Mouse (Mus musculus) forebrain, embryonic 16.5 days (tissue): ENCODE results near the gene Ssna1. TPM values are rescaled to one million over a fixed set of nuclear protein-coding genes. Genes with fewer than 3 reads are reported as not detected.

Experiments
- ATAC-seq: fragments of 200-750 bp; cut with Nextera tagmentation; 2 replicates; pipeline ENCODE4 v1.8.0; 2017; ENCODE audit warnings: mild to moderate bottlenecking, moderate library complexity
- H3K27ac ChIP-seq: fragments of 300-500 bp; sonication (generic); 2 replicates; pipeline ENCODE4 v1.5.1; 2014; ENCODE audit warnings: low read length, control low read depth
- H3K27me3 ChIP-seq: fragments of 300-500 bp; sonication (generic); replicated peaks from 2 replicates; pipeline ENCODE4 v1.6.1; 2014; ENCODE audit warnings: low read length; ENCODE audit not compliant: control insufficient read depth, insufficient read depth
- H3K36me3 ChIP-seq: fragments of 300-500 bp; sonication (generic); 2 replicates; pipeline ENCODE4 v1.6.1; 2014; ENCODE audit not compliant: control insufficient read depth, insufficient read depth
- H3K4me1 ChIP-seq: fragments of 300-500 bp; sonication (generic); replicated peaks from 2 replicates; pipeline ENCODE4 v1.6.1; 2014; ENCODE audit warnings: low read length; ENCODE audit not compliant: control insufficient read depth, insufficient read depth
- H3K4me2 ChIP-seq: fragments of 300-500 bp; sonication (generic); 2 replicates; pipeline ENCODE4 v1.6.1; 2014; ENCODE audit warnings: mild to moderate bottlenecking, low read length, control low read depth
- H3K4me3 ChIP-seq: fragments of 300-500 bp; sonication (generic); replicated peaks from 2 replicates; pipeline ENCODE4 v1.5.1; 2014; ENCODE audit warnings: mild to moderate bottlenecking, low read length, control low read depth
- H3K9ac ChIP-seq: fragments of 300-500 bp; sonication (generic); replicated peaks from 2 replicates; pipeline ENCODE4 v1.6.1; 2014; ENCODE audit warnings: low read depth, low read length, control low read depth
- H3K9me3 ChIP-seq: fragments of 300-500 bp; sonication (generic); 2 replicates; pipeline ENCODE4 v1.6.1; 2016; ENCODE audit warnings: low read length; ENCODE audit not compliant: control insufficient read depth
- WGBS: fragments of 180-500 bp; shearing (Covaris S2); extraction: QIAGEN DNeasy Blood & Tissue Kit; methylation state at CpG from one replicate; pipeline ENCODE4 v1.1.7; 2014; 5-methylcytosine and 5-hydroxymethylcytosine counted together
- polyA plus RNA-seq: library from polyadenylated mRNA; unstranded; fragments of >200 nt; fragmentation: Nextera tagmentation; extraction: Ambion mirVana; gene quantifications from 2 replicates; pipeline ENCODE4 v1.2.1, GENCODE M21; 2015

Gene Ssna1
- polyA plus RNA-seq, 1 experiment from 2014 or later = 204 TPM

GRCm38 (mm10) chr2:25291184-25292053, 19.2 kb upstream of the Ssna1 start:
- 4% methylated on average over 32 of the region's 32 CpGs for WGBS
- Histone ChIP-seq H3K27ac (no peak overlapping the region), H3K4me1 (peaks cover 28% of the 10 kb centered on the region), H3K9me3 (no peaks in the 10 kb centered on the region), H3K9ac (no peak overlapping the region), H3K4me3 (peak overlapping the region; percentile 25), H3K27me3 (peaks cover 52% of the 10 kb centered on the region), H3K36me3 (no peaks in the 10 kb centered on the region), H3K4me2 (peak overlapping the region; percentile 49)
- no peak for ATAC-seq

- Histone ChIP-seq H3K9ac (peak overlapping the region; percentile 31; the same call in 1 of the 2 replicates), H3K27me3 (peaks cover 52% of the 10 kb centered on the region), H3K4me3 (peak overlapping the region; percentile 25), H3K36me3 (peaks cover 4% of the 10 kb centered on the region; the same call in 1 of the 2 replicates), H3K9me3 (no peaks in the 10 kb centered on the region), H3K4me1 (peaks cover 28% of the 10 kb centered on the region), H3K4me2 (peak overlapping the region; percentile 49), H3K27ac (no peak overlapping the region)
- 2% methylated on average over 18 of the region's 18 CpGs for WGBS
- peak; percentile 31; the same call in 1 of the 2 replicates for ATAC-seq
Measured at GRCm38 (mm10) chr2:25290816-25291130, 18.5 kb upstream of the Ssna1 start.

- H3K9ac ChIP-seq = peak overlapping the region; percentile 35; the same call in 1 of the 2 replicates
- 2% methylated on average over 54 of the region's 54 CpGs for WGBS
- H3K4me1 ChIP-seq = peaks cover 28% of the 10 kb centered on the region
- peaks cover 7% of the 10 kb centered on the region; the same call in 1 of the 2 replicates for H3K36me3 ChIP-seq
- ATAC-seq = peak; percentile 38; the same call in 1 of the 2 replicates
- peak overlapping the region; percentile 49 for H3K4me2 ChIP-seq
- H3K27ac ChIP-seq = no peak overlapping the region
- H3K9me3 ChIP-seq = no peaks in the 10 kb centered on the region
- peak overlapping the region; percentile 25 for H3K4me3 ChIP-seq
- H3K27me3 ChIP-seq = peaks cover 52% of the 10 kb centered on the region
Measured at GRCm38 (mm10) chr2:25290101-25290815, 18.0 kb upstream of the Ssna1 start.

- peak within 1 kb of the TSS; percentile 49 for H3K4me2 ChIP-seq
- peaks cover 49% of the 10 kb centered on the region for H3K27me3 ChIP-seq
- peak within 1 kb of the TSS; percentile 35; the same call in 1 of the 2 replicates for H3K9ac ChIP-seq
- peaks cover 28% of the 10 kb centered on the region for H3K4me1 ChIP-seq
- WGBS = 10% methylated on average over 11 of the region's 11 CpGs
- H3K27ac ChIP-seq = no peak within 1 kb of the TSS
- H3K36me3 ChIP-seq = peaks cover 9% of the 10 kb centered on the region; the same call in 1 of the 2 replicates
- no peaks in the 10 kb centered on the region for H3K9me3 ChIP-seq
- peak within 1 kb of the TSS; percentile 25 for H3K4me3 ChIP-seq
- ATAC-seq = no peak
Measured at GRCm38 (mm10) chr2:25289651-25290050, 17.4 kb upstream of the Ssna1 start, which contains the start of gene Lrrc26. Lrrc26 (plus strand) TSS chr2:25289915.

GRCm38 (mm10) chr2:25288734-25289345, 16.6 kb upstream of the Ssna1 start:
- Histone ChIP-seq H3K27ac (no peak overlapping the region), H3K36me3 (peaks cover 13% of the 10 kb centered on the region; the same call in 1 of the 2 replicates), H3K4me2 (no peak overlapping the region), H3K4me1 (peaks cover 28% of the 10 kb centered on the region), H3K9ac (no peak overlapping the region), H3K4me3 (no peak overlapping the region), H3K27me3 (peaks cover 49% of the 10 kb centered on the region), H3K9me3 (no peaks in the 10 kb centered on the region)
- WGBS = 79% methylated on average over 7 of the region's 7 CpGs
- ATAC-seq = no peak

- 73% methylated on average over 6 of the region's 6 CpGs for WGBS
- Histone ChIP-seq H3K27me3 (peaks cover 48% of the 10 kb centered on the region), H3K9me3 (no peaks in the 10 kb centered on the region)
Measured at GRCm38 (mm10) chr2:25287927-25288649, 15.8 kb upstream of the Ssna1 start, which contains the start of gene Tmem210. Tmem210 (plus strand) TSS chr2:25288145.

GRCm38 (mm10) chr2:25286837-25287636, 14.8 kb upstream of the Ssna1 start:
- ATAC-seq = no peak
- peaks cover 37% of the 10 kb centered on the region for H3K27me3 ChIP-seq
- no peak overlapping the region for H3K4me3 ChIP-seq
- H3K36me3 ChIP-seq = peaks cover 17% of the 10 kb centered on the region
- H3K9ac ChIP-seq = no peak overlapping the region
- no peak overlapping the region for H3K4me2 ChIP-seq
- H3K9me3 ChIP-seq = no peaks in the 10 kb centered on the region
- H3K27ac ChIP-seq = no peak overlapping the region
- 63% methylated on average over 7 of the region's 7 CpGs for WGBS
- peaks cover 21% of the 10 kb centered on the region for H3K4me1 ChIP-seq

More at GRCm38 (mm10) chr2:25287927-25288649, 15.8 kb upstream of the Ssna1 start, which contains the start of gene Tmem210:
- Histone ChIP-seq H3K4me3 (no peak within 1 kb of the TSS), H3K9ac (no peak within 1 kb of the TSS), H3K4me1 (peaks cover 28% of the 10 kb centered on the region), H3K36me3 (peaks cover 16% of the 10 kb centered on the region; the same call in 1 of the 2 replicates), H3K27ac (no peak within 1 kb of the TSS), H3K4me2 (no peak within 1 kb of the TSS)
- no peak for ATAC-seq

GRCm38 (mm10) chr2:25286314-25286713, 14.1 kb upstream of the Ssna1 start:
- no peak for ATAC-seq
- no peak overlapping the region for H3K9ac ChIP-seq
- no peak overlapping the region for H3K27ac ChIP-seq
- 100% methylated on average over 1 of the region's 1 CpGs for WGBS
- H3K9me3 ChIP-seq = no peaks in the 10 kb centered on the region
- peaks cover 18% of the 10 kb centered on the region for H3K4me1 ChIP-seq
- H3K27me3 ChIP-seq = peaks cover 30% of the 10 kb centered on the region
- H3K4me3 ChIP-seq = no peak overlapping the region
- H3K4me2 ChIP-seq = no peak overlapping the region
- H3K36me3 ChIP-seq = peaks cover 18% of the 10 kb centered on the region
